Mouse (Mus musculus) CH12.LX (cell line): ENCODE results near the gene AF067061. TPM values are rescaled to one million over a fixed set of nuclear protein-coding genes. Genes with fewer than 3 reads are reported as not detected.

ENCODE experiments used
- DNase-seq: peaks from one replicate; pipeline ENCODE4 v3.0.0-alpha.2; 2013; ENCODE audit errors: extremely low read depth
- H3K27ac ChIP-seq: 2 replicates; pipeline ENCODE4 v1.5.1; 2012; ENCODE audit warnings: low read depth, mild to moderate bottlenecking, control low read depth, moderate library complexity; ENCODE audit not compliant: insufficient read depth
- H3K27me3 ChIP-seq: replicated peaks from 2 replicates; pipeline ENCODE3; 2012; ENCODE audit warnings: inconsistent platforms
- H3K36me3 ChIP-seq, 2 experiments: replicated peaks in 1 of 2; 2 replicates each; pipeline versions ENCODE3 to v1.6.1; 2012; ENCODE audit warnings: inconsistent platforms in 1 of 2, low read length in 1 of 2, mild to moderate bottlenecking in 1 of 2, mixed read lengths in 1 of 2, moderate library complexity in 1 of 2; ENCODE audit not compliant: control insufficient read depth in 1 of 2, insufficient read depth in 1 of 2
- H3K4me1 ChIP-seq, 2 experiments: 2 replicates each; pipeline ENCODE4 v1.6.1; 2012; ENCODE audit warnings: inconsistent platforms in 1 of 2, moderate library complexity in 1 of 2; ENCODE audit not compliant: insufficient read depth in 2 of 2, control insufficient read depth in 1 of 2
- H3K4me2 ChIP-seq: 2 replicates; pipeline ENCODE4 v1.6.1; 2012; ENCODE audit warnings: low read depth, mild to moderate bottlenecking, control low read depth; ENCODE audit not compliant: poor library complexity, insufficient read depth, severe bottlenecking
- H3K4me3 ChIP-seq, 3 experiments: fragments of 150-350 bp in 1 of 3; sonication (generic) in 1 of 3; replicated peaks in 1 of 3; 2 replicates each; pipeline versions ENCODE3 to v1.5.1; 2011 to 2012; ENCODE audit warnings: low read depth in 2 of 3, low read length in 2 of 3, mild to moderate bottlenecking in 2 of 3, moderate library complexity in 2 of 3, control low read depth in 1 of 3, improper control_type of control experiment in 1 of 3, inconsistent platforms in 1 of 3, mixed read lengths in 1 of 3; ENCODE audit not compliant: poor library complexity in 1 of 3
- H3K79me2 ChIP-seq: replicated peaks from 2 replicates; pipeline ENCODE4 v1.6.1; 2012; ENCODE audit warnings: mild to moderate bottlenecking, moderate library complexity; ENCODE audit not compliant: control insufficient read depth, poor library complexity, insufficient read depth, severe bottlenecking; ENCODE audit errors: extremely low read depth
- H3K9ac ChIP-seq: 2 replicates; pipeline ENCODE4 v1.6.1; 2012; ENCODE audit warnings: low read depth, mild to moderate bottlenecking, control low read depth, moderate library complexity; ENCODE audit not compliant: insufficient read depth
- H3K9me3 ChIP-seq: replicated peaks from 2 replicates; pipeline ENCODE3; 2012; ENCODE audit warnings: low read length, inconsistent platforms, mixed read lengths
- BHLHE40 ChIP-seq: IDR thresholded peaks from 2 replicates; pipeline ENCODE4 v1.6.1; 2011; ENCODE audit warnings: mild to moderate bottlenecking, low read depth, low read length, improper control_type of control experiment
- CHD2 ChIP-seq: IDR thresholded peaks from 2 replicates; pipeline ENCODE4 v1.6.1; 2011; ENCODE audit warnings: low read length, improper control_type of control experiment
- CTCF ChIP-seq, 2 experiments: IDR thresholded peaks in 1 of 2; conservative IDR thresholded peaks in 1 of 2; 2 replicates each; pipeline ENCODE4 v1.5.1; 2011 to 2012; ENCODE audit warnings: low read depth in 2 of 2, low read length in 2 of 2, improper control_type of control experiment in 1 of 2, inconsistent platforms in 1 of 2, mild to moderate bottlenecking in 1 of 2, moderate library complexity in 1 of 2
- E2F4 ChIP-seq: IDR thresholded peaks from 2 replicates; pipeline ENCODE4 v1.6.1; 2011; ENCODE audit warnings: low read depth, low read length, improper control_type of control experiment; ENCODE audit not compliant: insufficient replicate concordance
- EP300 ChIP-seq: IDR thresholded peaks from 2 replicates; pipeline ENCODE4 v1.6.1; 2011; ENCODE audit warnings: low read length, improper control_type of control experiment
- ETS1 ChIP-seq: conservative IDR thresholded peaks from 2 replicates; pipeline ENCODE4 v1.6.1; 2012; ENCODE audit warnings: low read depth, mild to moderate bottlenecking, inconsistent platforms, low read length, improper control_type of control experiment, moderate library complexity
- IRF4 ChIP-seq: IDR thresholded peaks from 2 replicates; pipeline ENCODE4 v1.6.1; 2014; ENCODE audit warnings: low read depth, mild to moderate bottlenecking, inconsistent platforms, low read length, improper control_type of control experiment
- JUN ChIP-seq: IDR thresholded peaks from 2 replicates; pipeline ENCODE4 v1.6.1; 2011; ENCODE audit warnings: low read depth, mild to moderate bottlenecking, low read length, improper control_type of control experiment, moderate library complexity; ENCODE audit not compliant: insufficient read depth
- JUND ChIP-seq: conservative IDR thresholded peaks from 2 replicates; pipeline ENCODE4 v1.6.1; 2011; ENCODE audit warnings: low read depth, low read length, improper control_type of control experiment
- KAT2A ChIP-seq: IDR thresholded peaks from 2 replicates; pipeline ENCODE4 v1.6.1; 2012; ENCODE audit warnings: low read length, improper control_type of control experiment, inconsistent platforms; ENCODE audit not compliant: insufficient replicate concordance
- MXI1 ChIP-seq: IDR thresholded peaks from 2 replicates; pipeline ENCODE4 v1.6.1; 2011; ENCODE audit warnings: mild to moderate bottlenecking, low read depth, low read length, improper control_type of control experiment
- NELFE ChIP-seq: IDR thresholded peaks from 2 replicates; pipeline ENCODE4 v1.6.1; 2011; ENCODE audit warnings: low read depth, low read length, improper control_type of control experiment
- POLR2AphosphoS2 ChIP-seq: IDR thresholded peaks from 2 replicates; pipeline ENCODE4 v1.6.1; 2011; ENCODE audit warnings: low read depth, low read length, improper control_type of control experiment
- RAD21 ChIP-seq: IDR thresholded peaks from 2 replicates; pipeline ENCODE4 v1.6.1; 2011; ENCODE audit warnings: low read depth, mild to moderate bottlenecking, low read length, improper control_type of control experiment, moderate library complexity
- RCOR1 ChIP-seq: conservative IDR thresholded peaks from 2 replicates; pipeline ENCODE4 v1.6.1; 2012; ENCODE audit warnings: low read depth, mild to moderate bottlenecking, inconsistent platforms, low read length, improper control_type of control experiment
- SMC3 ChIP-seq: IDR thresholded peaks from 2 replicates; pipeline ENCODE4 v1.6.1; 2011; ENCODE audit warnings: low read depth, low read length, improper control_type of control experiment
- TCF12 ChIP-seq: IDR thresholded peaks from 2 replicates; pipeline ENCODE4 v1.6.1; 2014; ENCODE audit warnings: low read depth, mild to moderate bottlenecking, inconsistent platforms, low read length, improper control_type of control experiment
- ZC3H11A ChIP-seq: IDR thresholded peaks from 2 replicates; pipeline ENCODE4 v1.6.1; 2012; ENCODE audit warnings: low read depth, mild to moderate bottlenecking, inconsistent platforms, low read length, improper control_type of control experiment
- dilution Hi-C: fragments of 300-500 bp; cut with MboI; formaldehyde crosslinking; loops from 2 replicates; pipeline ENCODE4 v1.14.3; 2020; ENCODE audit warnings: low sequenced_read_pairs; ENCODE audit not compliant: extremely low pct_unique_long_range_greater_than_20kb, extremely low pct_ligation_motif_present
- in situ Hi-C: fragments of 300-500 bp; cut with MboI; formaldehyde crosslinking; loops from 3 replicates; pipeline ENCODE4 v1.14.3; 2019; ENCODE audit warnings: low sequenced_read_pairs, low pct_ligation_motif_present, low pct_unique_long_range_greater_than_20kb, mixed read lengths
- polyA plus RNA-seq: library from polyadenylated mRNA; unstranded; fragments of >175 nt; gene quantifications from 2 replicates; pipeline ENCODE4 v1.2.1, GENCODE M21; 2012; ENCODE audit warnings: low read depth; ENCODE audit not compliant: insufficient read length
- total RNA-seq, 2 experiments: library from RNA; depleted of rRNA; stranded (reverse); fragments of 300-350 nt in 1 of 2; fragments of >200 nt in 1 of 2; gene quantifications; 2 replicates each; pipeline ENCODE4 v1.2.3; 2012 to 2014

The AF067061 gene
- total and polyA plus RNA-seq, 3 experiments: 33.8 to 83.0 (median 41.9) TPM

DNA sequence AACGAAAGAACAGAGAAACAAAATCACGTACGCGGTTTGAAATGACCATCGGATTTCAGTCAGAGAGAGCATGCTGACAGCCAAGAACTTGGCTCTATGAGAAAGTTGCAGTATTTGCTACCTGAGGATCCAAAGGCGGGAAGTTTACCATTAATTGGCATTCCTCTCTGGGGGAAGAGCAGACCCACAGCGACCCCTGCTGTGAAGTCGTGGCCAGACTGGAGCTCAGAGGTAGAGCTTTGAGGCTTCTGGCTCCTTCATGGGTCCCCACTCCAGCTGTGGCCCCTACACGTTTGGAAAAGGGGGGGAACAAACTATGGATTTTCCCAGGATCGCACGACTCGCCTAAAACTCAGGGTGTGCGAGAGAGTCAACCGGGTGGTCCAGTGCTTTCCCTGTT, 50.7 kb downstream of the AF067061 start:
- peaks cover 0 to 7% of the 10 kb centered on the region in 2 experiments for H3K36me3 ChIP-seq
- H3K4me3 ChIP-seq: peak overlapping the region in 1 of 3 experiments; percentile 6
- TF ChIP-seq MXI1: no peak
- no peak for TF ChIP-seq RCOR1
- no peak for TF ChIP-seq CHD2
- TF ChIP-seq ETS1: no peak
- TF ChIP-seq TCF12: no peak
- peak; percentile 29; the same call in 1 of the 2 replicates for TF ChIP-seq IRF4
- no peak for TF ChIP-seq JUND
- peak; percentile 40; the same call in 1 of the 2 replicates for TF ChIP-seq NELFE
- TF ChIP-seq BHLHE40: no peak
- peak; percentile 94 for TF ChIP-seq E2F4
- TF ChIP-seq POLR2AphosphoS2: no peak
- TF ChIP-seq SMC3: peak; percentile 88
- peak; percentile 72 for TF ChIP-seq ZC3H11A
- peak; percentile 92 for TF ChIP-seq RAD21
- TF ChIP-seq EP300: no peak
- no peak for TF ChIP-seq JUN
- peak in 1 of 2 experiments; percentile 90; a peak in 2 of 4 replicates for TF ChIP-seq CTCF (conservative IDR thresholded peaks at IDR 0.05 in 1 of 2, IDR thresholded peaks at IDR 0.05 in 1 of 2; ENCODE audit: low read depth in 2 of 2, low read length in 2 of 2)
- TF ChIP-seq KAT2A: no peak
- no peaks in the 10 kb centered on the region for H3K79me2 ChIP-seq
- peak overlapping the region; percentile 43; the same call in 1 of the 2 replicates for H3K4me2 ChIP-seq
- in situ Hi-C loops (no loop called here), dilution Hi-C loops (no loop called here)
- DNase-seq: peak; percentile 52
- no peak overlapping the region for H3K27ac ChIP-seq
- H3K9me3 ChIP-seq: no peaks in the 10 kb centered on the region
- no peaks in the 10 kb centered on the region for H3K27me3 ChIP-seq
- peaks cover 2 to 18% of the 10 kb centered on the region in 2 experiments; a peak in 2 of 4 replicates for H3K4me1 ChIP-seq
- peak overlapping the region; percentile 37; the same call in 1 of the 2 replicates for H3K9ac ChIP-seq

Other genes with a start within 250 kb of the AF067061 start
- 0.34 TPM in 1 of 2 replicates, not detected in the other for gene Gm36079, start 236.1 kb upstream of the AF067061 start, total RNA-seq (2012; rRNA removed)
- not detected in 2 replicates for gene Gm36079, start 236.1 kb upstream of the AF067061 start, total RNA-seq (2014; rRNA removed)
- 0.86 TPM in 1 of 2 replicates, not detected in the other for gene Gm36079, start 236.1 kb upstream of the AF067061 start, polyA plus RNA-seq
- 1.2 TPM in 2 replicates for gene Gm21188, start 210.9 kb upstream of the AF067061 start, total RNA-seq (2012; rRNA removed)
- 0.38 and 0.82 TPM in 2 replicates for gene Gm21188, start 210.9 kb upstream of the AF067061 start, total RNA-seq (2014; rRNA removed)
- gene Gm21188, start 210.9 kb upstream of the AF067061 start, polyA plus RNA-seq: 1.5 and 1.6 TPM in 2 replicates
- gene Gm20767, start 122.9 kb upstream of the AF067061 start, total RNA-seq (2012; rRNA removed): 65.7 and 102 TPM in 2 replicates
- 2.1 and 5.1 TPM in 2 replicates for gene Gm20767, start 122.9 kb upstream of the AF067061 start, total RNA-seq (2014; rRNA removed)
- gene Gm20767, start 122.9 kb upstream of the AF067061 start, polyA plus RNA-seq: 4.8 and 8.4 TPM in 2 replicates
- gene Gm21818, start 90.7 kb upstream of the AF067061 start, total RNA-seq (2012; rRNA removed): 0.38 and 0.42 TPM in 2 replicates
- gene Gm21818, start 90.7 kb upstream of the AF067061 start, total RNA-seq (2014; rRNA removed): 0.64 and 1.3 TPM in 2 replicates
- 0.50 and 0.79 TPM in 2 replicates for gene Gm21818, start 90.7 kb upstream of the AF067061 start, polyA plus RNA-seq
- 1.4 and 2.4 TPM in 2 replicates for gene Gm21762, start 47.2 kb upstream of the AF067061 start, total RNA-seq (2012; rRNA removed)
- 20.0 and 20.3 TPM in 2 replicates for gene Gm21762, start 47.2 kb upstream of the AF067061 start, total RNA-seq (2014; rRNA removed)
- 11.1 and 16.4 TPM in 2 replicates for gene Gm21762, start 47.2 kb upstream of the AF067061 start, polyA plus RNA-seq
- not detected in 2 replicates for gene Gm21731, start 24.0 kb upstream of the AF067061 start, total RNA-seq (2012; rRNA removed)
- not detected in 2 replicates for gene Gm21731, start 24.0 kb upstream of the AF067061 start, total RNA-seq (2014; rRNA removed)
- gene Gm21731, start 24.0 kb upstream of the AF067061 start, polyA plus RNA-seq: not detected in 2 replicates
- 17.2 and 22.4 TPM in 2 replicates for gene BC147527, start 37.3 kb downstream of the AF067061 start, total RNA-seq (2012; rRNA removed)
- 55.8 and 65.9 TPM in 2 replicates for gene BC147527, start 37.3 kb downstream of the AF067061 start, total RNA-seq (2014; rRNA removed)
- gene BC147527, start 37.3 kb downstream of the AF067061 start, polyA plus RNA-seq: 33.6 and 50.1 TPM in 2 replicates
- not detected in 2 replicates for gene Tcstv3, start 53.8 kb downstream of the AF067061 start, total RNA-seq (2012; rRNA removed)
- not detected in 2 replicates for gene Tcstv3, start 53.8 kb downstream of the AF067061 start, total RNA-seq (2014; rRNA removed)
- not detected in 2 replicates for gene Tcstv3, start 53.8 kb downstream of the AF067061 start, polyA plus RNA-seq